Mouse (Mus musculus) kidney, adult 11 months (tissue): Measurements from ENCODE around the gene Gper1.
A peak's percentile ranks its signal among the peaks of the same experiment; 100 is the strongest.
"Not testable (repeated sequence)": the region's sequence is repeated elsewhere in the genome, so short reads cannot be mapped to it uniquely, and the experiment has no call there.

Experiments used
- DNase-seq: peaks from one replicate; pipeline ENCODE4 v3.0.0; 2022

Gper1 gene

DNA sequence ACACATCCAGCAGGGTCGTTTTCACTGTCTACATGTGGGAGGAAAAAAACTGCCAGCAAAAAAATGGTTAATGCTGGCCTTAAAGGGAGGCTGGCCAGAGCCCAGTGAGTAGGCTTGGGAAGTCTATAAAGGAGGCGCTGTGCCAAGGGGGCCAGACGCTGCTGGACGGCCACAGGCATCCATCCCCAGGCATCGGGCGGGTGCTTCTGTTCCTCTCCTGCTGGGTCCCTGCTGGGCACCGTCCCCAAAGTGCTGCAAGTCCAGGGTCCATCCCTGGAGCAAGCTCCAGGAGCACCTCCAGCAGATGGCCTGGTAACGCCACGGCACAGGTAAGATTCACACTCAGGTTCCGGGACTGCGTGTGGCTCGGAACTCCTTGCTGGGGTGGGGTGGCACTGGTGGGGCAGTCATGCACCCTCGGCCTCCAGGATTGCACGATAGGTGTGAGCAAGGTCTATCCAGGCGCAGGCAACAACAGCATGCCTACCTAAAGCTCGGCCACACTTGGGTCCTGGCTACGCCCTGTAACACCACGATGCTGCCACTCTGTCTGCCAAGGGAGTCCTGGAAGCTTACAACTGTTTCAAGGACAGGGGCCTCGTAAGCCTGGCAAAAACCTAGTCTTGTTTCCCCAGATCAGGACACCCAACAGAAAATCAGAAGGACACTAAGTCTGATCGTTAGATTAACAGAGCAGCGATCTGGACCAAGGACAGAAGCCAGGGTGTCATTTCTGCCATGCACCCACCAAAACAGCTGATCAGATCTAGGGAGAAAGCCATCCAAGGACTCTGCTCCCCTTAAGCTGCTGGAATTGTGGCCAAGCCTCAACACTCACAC, at the start of gene Gper1:
Gene Gper1 (plus strand): TSS at position 126 of the 840 bp plus-strand sequence.
- no peak for DNase-seq

DNA sequence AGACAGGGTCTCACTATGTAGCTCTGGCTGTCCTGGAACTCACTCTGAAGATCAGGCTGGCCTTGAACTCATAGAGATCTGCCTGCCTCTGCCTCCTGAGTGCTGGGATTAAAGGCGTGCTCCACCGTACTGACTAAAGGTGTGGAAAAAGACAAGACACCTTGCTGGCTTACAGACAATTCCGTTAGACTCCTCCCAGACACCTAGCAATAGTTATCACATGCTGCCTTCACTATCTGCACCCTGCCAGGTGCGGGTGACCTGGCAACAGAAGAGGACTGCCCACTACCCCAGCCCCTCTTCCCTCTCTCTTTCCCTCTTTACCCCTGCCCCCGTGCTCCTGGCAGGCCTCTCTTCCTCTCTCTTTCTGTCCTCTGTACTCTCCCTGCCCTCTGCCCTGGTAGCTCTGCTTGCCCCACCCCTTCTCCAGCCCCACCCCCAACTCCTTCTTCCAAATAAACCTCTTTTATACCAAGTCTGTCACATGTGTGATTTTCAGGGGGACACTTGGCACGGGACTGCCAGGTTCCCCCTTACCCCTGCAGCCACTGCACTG, 49.0 kb upstream of the Gper1 start:
- peak; percentile 65 for DNase-seq

DNA sequence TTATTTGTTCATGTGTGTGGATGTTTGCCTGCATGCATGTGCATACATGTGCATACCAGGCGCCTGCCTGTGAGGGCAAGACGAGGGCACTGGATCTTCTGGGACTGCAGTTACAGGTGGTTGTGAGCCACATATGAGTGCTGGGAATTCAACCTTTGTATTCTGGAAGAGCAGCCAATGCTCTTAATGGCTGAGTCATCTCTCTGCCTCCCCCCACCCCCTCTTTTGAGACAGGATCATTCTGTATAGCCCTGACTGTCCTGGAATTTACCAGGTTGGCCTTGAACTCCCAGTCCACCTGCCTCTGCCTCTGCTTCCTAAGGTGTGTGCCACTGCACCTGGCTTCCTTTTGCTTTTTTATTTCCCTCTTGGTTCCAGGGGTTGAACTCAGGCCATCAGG, 48.1 kb upstream of the Gper1 start:
- DNase-seq, result no peak

DNA sequence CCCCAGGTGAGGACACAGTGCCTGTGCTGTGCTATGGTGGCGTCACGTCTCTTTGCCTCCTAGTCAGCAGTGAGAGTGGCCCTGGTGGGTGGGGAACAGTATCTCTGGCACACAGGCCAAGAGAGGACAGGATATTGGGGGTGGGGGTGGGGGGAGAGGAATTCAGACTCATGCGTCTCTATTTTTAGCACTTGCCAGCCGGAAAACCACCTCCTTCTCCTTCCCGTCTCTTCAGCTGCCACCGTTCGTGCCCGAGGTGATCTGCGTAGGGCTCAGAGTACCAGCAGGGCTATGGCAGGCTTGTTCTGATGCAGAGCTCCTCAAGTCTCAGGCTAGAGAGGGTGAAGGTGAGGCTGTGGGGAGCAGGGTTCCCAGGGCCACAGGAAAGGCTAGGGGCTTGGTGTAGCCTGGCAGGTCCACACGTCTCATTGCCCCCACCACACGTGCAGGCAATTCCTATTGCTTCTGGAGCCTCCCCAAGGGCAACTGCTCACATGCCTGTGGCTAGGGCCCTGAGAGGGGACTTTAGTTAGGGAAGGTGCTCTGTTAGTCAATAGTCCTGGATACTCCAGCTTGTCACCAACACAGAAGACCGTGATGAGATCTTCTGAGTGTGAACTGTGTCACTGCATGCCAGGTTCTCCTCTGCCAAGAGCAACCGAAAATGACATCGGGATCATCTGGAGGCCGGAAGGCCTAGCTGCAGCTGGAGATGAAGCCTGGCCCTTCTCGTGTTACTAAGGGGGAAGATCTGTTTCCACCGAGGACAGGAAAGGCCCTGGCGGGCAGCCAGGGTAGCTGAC, 45.3 kb upstream of the Gper1 start, which contains the start of gene Gpr146:
Gene Gpr146 (plus strand): TSS at position 230 of the 803 bp plus-strand sequence.
- peak; percentile 85 for DNase-seq

DNA sequence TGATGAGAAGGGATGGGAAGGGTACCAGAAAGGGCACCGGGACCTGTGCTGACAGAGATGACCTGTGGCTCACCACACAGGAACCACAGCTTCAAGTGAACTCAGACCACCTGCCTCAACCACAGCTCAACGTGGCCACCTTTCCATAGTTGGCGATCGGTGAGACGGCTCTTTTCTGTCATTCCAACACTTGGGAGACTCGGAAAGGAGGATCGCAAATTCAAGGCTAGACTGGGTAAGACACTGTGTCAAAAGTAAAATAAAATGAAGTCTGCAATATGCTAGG, 44.7 kb upstream of the Gper1 start:
- DNase-seq, result no peak

DNA sequence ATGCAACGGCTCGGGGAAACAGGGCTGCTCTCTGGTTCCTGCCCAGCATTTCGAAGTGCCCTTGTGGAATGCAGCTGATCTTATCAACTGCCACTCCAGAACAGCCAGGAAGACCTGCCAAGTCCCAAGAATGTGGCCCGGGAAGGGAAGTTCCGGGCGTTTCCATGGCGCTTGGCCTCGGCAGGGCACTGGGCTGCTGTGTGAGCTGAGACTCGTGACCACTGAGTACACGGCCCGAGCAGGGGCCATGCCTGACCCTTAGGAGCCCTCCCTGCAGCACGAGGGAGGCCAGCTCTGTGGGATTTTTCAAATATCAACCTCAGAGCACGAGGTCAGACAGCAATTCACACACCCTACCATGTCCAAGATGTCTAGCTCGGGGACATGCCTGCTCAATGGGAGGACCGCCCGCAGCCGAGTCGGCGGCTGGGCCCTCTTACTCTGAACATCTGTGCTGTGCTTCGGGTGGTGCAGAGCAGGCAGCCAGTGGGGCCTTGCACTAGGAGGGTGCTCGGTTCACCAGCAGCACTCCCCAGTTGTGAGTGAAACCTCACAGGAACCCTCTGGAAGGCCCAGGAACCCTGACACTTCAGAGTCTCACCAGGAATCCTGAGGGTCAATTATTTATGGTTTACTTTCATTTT, 43.8 kb upstream of the Gper1 start:
- DNase-seq, result peak; percentile 97

DNA sequence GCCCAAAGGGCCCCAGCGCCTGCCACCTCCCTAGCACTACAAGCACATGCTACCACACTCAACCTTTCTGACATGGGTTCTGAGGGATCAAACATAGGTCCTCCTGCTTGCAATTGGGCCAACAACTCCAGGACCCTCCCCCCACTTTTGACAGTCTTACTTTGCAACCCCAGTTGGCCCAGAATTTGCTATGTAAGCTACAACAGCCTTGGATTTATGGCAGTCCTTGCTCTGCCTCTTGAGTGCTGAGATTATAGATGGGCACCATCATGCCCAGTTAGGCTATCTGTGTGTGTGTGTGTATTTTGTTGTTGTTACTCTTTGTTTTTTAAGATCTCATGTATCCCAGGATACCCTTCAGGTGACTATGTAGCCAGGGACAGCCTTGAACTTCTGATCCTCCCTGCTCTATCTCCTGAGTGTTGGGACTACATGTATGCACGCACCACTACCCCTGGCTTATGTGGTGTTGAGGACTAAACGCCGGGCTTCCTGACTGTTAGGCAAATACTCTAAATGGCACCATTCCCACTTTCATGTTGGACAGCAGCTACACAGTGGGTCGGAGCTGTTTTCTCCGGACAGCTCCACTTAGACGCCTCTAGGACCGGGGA, 43.1 kb upstream of the Gper1 start:
- DNase-seq, result no peak

DNA sequence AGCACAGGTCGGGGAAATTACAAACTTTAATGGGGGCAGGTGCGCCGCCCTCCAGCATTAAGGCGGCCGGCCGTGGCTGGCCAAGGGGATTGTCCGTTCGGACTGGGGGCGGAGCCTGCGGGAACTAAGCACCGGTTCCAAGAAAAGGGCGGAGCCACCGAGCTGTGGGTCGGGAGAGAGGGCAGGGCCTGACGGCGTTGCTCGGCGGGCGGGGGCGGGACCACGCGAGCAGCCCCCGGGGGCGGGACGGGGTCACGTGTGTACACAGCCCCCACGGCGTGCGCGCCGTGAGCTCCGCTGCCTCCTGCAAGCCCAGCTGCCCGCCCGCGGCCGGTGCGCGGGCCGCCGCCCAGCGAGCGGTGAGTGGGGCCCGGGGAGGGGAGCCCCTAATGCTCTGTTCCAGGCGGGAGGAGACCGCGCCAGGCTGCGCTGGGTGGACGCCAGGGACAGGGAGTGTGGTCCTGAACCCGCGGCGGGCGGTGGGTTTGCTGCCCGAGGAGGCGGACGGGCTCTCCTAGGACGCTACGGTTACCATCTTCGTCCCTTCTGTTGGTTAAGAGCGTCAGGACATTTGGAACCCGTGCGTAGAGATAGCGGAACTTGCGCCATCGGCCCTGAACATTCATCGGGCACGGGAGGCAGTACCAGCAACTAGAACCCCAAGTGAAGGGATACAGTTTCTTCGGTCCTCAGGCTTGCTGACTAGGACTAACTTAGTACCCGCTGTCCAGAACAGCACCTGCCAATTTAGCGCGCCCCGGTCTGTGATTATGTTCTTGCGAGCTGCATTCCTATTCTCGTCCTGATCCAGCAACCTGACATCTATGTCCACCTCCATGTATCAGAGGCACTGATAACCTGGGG, 42.3 kb upstream of the Gper1 start:
- peak; percentile 97 for DNase-seq

DNA sequence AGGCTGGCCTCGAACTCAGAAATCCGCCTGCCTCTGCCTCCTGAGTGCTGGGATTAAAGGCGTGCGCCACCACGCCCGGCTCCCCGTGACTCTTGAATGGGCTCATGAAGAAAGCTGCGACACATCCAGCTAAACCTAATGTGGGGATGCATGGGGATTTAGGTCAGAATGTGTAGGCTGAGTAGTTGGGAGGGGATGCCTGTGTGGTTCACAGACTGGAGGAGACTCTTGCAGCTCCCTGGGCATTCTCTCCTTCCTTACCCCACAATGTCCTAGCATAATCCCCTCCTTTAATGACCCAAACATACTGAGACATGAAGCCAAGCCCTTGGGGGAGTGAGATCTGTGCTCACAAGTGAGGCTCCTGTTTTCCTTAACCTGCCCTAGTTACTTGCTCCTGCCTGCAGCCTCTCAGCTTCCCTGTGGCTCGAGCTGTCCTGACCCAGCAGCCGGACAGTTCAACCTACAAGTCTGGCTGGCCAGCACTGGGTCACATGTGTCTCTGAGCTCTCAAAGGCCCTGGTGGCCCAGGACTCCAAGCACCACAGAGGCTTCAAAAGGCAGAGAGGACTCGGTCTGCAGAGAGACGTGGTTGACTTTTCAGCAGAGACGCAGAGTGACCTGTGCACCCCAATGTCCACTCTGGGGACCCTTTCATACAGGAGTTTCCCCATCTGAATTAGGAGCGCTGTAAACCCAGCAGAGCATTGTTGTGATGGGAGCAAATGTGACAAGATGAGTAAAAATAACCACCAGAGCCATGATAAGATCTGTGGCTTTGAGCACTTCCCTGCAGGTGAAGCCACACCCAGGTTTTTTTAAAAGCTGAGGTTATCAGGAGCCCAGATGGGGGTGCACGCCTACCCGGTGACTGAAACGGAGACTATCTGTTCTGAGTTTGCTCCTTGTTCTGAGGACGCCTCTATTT, 41.1 kb upstream of the Gper1 start:
- peak; percentile 56 for DNase-seq

DNA sequence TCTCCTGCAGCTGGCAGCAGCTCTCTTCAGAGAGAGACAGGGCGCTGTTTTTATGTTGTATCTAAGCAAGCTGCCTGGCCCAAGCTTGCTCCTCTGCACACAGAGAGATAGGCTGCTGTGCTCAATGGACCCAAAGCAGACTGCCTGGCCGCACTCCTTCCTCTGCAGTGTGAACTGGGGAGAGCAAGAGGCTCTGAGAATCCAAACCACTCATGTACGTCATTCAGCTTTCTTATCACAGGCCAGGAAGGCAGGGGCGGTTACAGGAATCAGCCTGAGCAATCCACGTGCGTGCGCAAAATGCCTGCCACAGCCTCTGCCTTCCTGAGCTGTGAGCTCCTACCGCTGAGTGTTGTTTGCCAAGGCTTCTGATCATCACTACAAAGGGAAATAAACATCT, 40.2 kb upstream of the Gper1 start:
- DNase-seq, result peak; percentile 72

DNA sequence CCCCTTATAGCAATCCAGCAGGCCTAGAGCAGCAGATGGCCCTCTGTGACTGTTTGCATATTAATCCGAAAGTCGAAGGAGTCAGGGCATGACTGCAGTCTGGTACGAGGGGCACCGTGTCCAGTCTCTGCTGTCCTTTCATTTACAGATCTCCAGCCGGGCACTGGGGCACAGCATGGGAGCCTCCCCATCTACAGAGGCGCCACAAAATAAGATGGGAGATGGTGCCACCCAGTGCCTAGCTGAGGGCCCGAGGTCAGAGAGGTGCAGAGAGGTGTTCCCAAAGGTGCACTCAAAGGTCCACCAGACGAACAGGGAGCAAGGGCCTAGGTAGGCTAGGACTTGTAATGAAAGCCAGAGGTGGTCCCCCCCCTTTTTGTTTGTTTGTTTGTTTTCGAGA, 39.7 kb upstream of the Gper1 start:
- no peak for DNase-seq

DNA sequence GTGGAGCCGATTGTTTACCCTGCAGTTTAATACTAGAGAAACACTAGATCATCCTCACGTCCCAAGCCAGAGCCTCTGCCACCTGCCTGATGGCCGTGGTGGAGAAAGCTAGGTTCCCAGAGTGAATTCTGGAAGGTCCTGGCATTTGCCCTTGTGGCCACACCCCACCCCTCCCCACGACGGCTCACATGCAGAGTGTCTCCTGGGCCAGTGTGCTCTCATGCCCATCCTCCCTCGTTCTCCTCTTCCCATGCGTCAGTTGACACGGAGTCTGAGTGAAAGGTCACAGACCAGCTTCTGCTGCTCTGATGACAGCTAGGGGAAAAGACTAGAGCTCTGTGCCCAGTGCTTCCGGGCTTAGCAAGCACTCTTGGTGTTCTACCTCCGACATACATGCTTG, 38.4 kb upstream of the Gper1 start:
- peak; percentile 73 for DNase-seq

DNA sequence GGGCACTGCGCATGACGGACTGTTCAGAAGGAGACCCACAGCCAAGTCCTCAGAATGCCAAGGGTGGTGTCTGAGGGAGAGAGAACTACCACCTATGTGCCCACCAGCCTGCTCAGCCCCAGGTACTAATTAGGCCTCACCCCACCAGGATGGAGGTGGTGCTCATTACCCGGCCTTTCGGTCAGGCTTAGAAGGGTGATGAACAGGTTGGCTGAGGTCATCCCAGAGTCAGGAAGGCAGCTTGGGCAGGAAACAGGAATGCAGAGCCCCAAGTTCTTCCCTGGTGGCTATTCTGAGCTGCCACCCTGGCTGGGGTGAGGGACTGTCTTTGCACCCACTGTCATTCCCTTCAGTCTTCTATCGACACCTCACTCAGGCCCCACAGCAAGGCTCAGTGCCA, 36.9 kb upstream of the Gper1 start:
- no peak for DNase-seq

DNA sequence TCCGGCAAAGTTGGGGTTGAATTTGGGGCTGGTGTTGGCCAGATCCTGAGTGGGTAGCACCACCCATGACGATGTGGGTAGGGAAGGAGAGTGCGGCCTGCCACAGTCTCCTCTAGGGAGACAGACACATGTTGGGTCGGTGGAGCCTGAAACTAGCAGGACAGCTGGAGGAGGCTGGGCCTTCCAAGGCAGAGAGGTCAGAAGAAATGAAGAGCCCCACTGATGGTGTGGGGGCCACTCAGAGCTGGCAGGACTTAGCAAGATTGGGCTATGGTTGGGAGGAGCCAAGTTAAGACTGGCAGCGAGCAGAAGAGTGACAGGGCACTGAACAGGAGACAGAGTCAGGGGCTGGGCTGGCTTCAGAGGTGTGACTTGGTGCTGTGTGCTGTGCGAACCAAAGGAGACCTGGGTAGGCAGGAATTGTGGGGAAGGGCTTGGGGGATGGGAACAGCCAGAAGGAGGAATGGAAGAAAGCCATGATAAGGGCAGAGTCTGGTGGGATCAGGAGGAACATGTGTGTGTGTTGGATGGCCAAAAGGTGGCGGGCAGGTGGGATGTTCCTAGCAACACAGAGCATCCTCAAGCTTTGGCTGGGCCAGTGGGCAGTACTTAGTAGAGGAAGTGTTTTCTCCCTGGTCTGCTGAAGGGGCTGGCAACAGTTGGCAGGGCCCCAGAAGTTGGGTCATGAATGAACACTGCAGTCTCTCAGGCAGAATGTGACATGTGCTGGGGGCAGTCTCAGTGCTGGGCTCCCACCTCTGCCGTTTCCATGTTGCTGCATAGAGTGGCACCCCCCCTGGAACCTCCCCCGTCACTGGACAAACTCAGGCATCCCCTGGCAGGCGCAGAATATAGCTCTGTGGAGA, 35.4 kb upstream of the Gper1 start:
- DNase-seq, result no peak

DNA sequence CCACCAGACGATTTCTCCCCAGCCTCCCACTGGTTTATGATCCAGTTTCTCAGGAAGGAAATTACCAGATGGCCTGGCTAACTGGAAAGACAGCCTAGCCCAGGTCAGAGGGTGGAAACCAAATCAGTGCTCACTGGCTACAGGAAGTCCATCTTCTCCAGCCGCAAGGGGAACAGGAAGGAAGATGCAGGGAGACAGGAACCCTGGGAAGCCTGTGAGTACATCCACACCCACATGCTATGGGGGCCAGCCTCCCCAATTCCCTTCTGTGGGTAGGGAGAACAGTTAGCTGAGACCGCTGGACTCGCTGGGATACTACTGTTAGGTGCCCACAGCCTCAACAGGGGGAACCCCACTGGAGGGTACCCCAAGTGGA, 34.8 kb upstream of the Gper1 start:
- DNase-seq, result peak; percentile 54

DNA sequence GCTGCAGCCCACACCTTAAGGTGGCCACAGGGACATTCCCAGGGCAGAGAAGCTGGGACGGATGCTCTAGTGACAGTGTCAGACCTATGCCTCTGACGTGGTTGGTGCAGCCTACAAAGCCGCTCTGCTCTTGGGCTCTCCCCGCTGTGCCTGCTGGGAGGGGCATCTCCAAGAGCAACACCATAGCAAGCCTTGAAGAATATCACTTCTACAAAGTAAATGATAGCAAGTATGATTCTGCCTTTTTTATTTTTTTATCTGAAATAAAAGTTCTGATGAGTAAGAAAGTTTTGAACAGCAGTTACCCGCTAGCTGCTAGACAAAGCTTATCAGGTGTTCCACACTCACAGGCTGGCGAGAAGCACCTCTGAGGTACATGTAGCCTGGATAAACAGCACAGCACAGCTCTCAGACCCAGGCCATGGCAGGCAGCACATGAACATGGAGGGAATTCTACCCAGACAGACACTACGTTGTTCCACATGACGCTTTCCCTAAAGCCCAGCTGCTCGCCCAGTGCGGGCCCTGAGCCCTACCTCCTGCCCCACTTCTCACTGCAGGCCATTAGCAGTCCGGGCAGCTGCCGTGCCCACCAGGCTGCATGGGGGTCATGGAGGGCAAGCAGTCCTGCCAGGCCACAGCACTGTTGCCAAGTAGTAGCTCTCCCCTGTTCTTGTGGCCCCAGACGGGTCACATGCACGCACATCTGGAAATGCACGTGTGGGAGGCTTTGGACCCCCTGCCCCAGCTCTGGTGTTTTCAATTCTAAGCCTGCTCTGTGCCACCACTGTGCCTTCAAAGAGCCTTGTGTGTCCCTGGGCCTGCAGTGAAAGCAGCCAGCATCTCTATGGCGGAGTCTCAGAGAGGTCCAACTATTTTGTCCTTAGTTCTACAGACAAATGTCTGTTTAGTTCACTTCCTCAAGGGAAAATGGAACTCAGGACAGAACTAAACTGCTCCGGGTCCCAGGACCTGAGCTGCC, 34.0 kb upstream of the Gper1 start:
- no peak for DNase-seq

DNA sequence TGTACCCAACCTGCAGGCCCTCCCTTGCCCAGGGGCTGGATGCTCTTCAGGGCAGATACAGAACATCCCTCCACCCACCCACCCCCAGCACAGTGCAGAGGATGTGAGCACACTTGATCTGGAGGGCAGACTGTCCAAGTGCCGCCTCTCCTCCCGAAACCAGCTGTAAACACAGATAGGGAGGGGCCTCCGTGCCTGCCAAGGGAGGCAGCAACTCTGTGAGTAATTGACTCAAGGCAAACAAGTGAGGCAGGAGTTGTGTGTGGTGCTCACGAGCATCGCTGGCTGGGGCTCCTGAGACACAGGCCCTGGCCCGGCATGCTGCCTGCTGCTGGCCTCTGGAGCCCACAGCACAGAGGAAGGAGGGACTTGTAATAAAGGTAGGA, 33.3 kb upstream of the Gper1 start:
- DNase-seq, result peak; percentile 50

DNA sequence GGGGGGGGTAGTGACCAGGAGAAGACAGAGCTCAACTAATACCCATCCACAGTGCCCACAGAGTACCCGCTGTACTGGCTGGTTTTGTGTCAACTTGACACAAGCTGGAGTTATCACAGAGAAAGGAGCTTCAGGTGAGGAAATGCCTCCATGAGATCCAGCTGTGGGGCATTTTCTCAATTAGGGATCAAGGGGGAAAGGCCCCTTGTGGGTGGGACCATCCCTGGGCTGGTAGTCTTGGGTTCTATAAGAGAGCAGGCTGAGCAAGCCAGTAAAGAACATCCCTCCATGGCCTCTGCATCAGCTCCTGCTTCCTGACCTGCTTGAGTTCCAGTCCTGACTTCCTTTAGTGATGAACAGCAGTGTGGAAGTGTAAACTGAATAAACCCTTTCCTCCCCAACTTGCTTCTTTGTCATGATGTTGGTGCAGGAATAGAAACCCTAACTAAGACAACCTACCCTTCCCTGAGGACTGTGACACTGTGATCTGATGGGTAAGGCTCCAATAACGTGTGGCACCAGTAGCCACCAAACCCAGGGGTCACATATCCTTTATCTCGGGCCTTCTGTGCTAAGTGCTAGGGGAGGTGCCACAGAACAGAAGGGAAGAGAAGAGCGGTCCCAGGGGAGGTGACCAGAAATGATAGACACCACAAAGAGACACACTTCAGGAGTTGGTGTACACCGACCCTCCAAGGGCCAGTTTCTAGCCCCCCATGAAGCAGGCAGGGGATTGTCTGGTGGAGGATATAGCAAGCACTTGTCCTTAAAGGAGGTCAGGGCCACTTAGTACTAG, 32.4 kb upstream of the Gper1 start:
- not testable (repeated sequence) for DNase-seq
